7 mouse cellular contexts compared by ENCODE assay signal in genomic region chr17:26950560-26951288, GRCm38 (mm10). TPM values are rescaled to one million over a fixed set of nuclear protein-coding genes. Genes with fewer than 3 reads are reported as not detected.
DNase-seq lines count a peak whose midpoint lies in the region; ATAC-seq and TF ChIP-seq lines count a peak whose summit lies in the region.

No protein-coding gene starts in this region.

- H3K36me3 ChIP-seq in lung, embryonic 14.5 days (ENCODE audit: insufficient read depth): peaks cover 13% of the 10 kb centered on the region; the same call in 1 of the 2 replicates
- H3K36me3 ChIP-seq in forebrain, embryonic 16.5 days (ENCODE audit: control insufficient read depth, insufficient read depth): peaks cover 7% of the 10 kb centered on the region
- peaks cover 13% of the 10 kb centered on the region for H3K36me3 ChIP-seq in limb, embryonic 14.5 days (ENCODE audit: control insufficient read depth, insufficient read depth, low read length)
- H3K36me3 ChIP-seq in stomach, embryonic 14.5 days (ENCODE audit: control insufficient read depth, insufficient read depth, low read length): 0 out of 2 replicates have a peak, but pooled peaks cover 4% of the 10 kb centered on the region

- peaks cover 44% of the 10 kb centered on the region for H3K4me1 ChIP-seq in lung, embryonic 14.5 days (ENCODE audit: insufficient read depth)
- H3K4me1 ChIP-seq in forebrain, embryonic 16.5 days (replicated peaks; ENCODE audit: control insufficient read depth, insufficient read depth, low read length): peaks cover 72% of the 10 kb centered on the region
- H3K4me1 ChIP-seq in limb, embryonic 14.5 days (ENCODE audit: control insufficient read depth, insufficient read depth, low read length): peaks cover 70% of the 10 kb centered on the region
- H3K4me1 ChIP-seq in stomach, embryonic 14.5 days (ENCODE audit: control insufficient read depth, insufficient read depth, low read length): peaks cover 55% of the 10 kb centered on the region

- H3K9ac ChIP-seq in lung, embryonic 14.5 days: peak overlapping the region; percentile 37
- peak overlapping the region; percentile 52 for H3K9ac ChIP-seq in forebrain, embryonic 16.5 days (replicated peaks; ENCODE audit: low read depth, low read length)
- 0 out of 2 replicates have a peak overlapping the region, but pooled peaks have one; percentile 40 for H3K9ac ChIP-seq in limb, embryonic 14.5 days (ENCODE audit: low read depth, low read length, severe bottlenecking)
- H3K9ac ChIP-seq in stomach, embryonic 14.5 days (replicated peaks; ENCODE audit: low read depth, low read length): peak overlapping the region; percentile 10; the same call in 1 of the 2 replicates

- peak overlapping the region; percentile 65; the same call in 1 of the 2 replicates for H3K27ac ChIP-seq in lung, embryonic 14.5 days (ENCODE audit: low read depth)
- H3K27ac ChIP-seq in forebrain, embryonic 16.5 days (ENCODE audit: low read length): peak overlapping the region; percentile 59
- peak overlapping the region; percentile 73 for H3K27ac ChIP-seq in limb, embryonic 14.5 days (replicated peaks; ENCODE audit: low read depth, low read length)
- no peak overlapping the region for H3K27ac ChIP-seq in stomach, embryonic 14.5 days (ENCODE audit: low read length)

- H3K27me3 ChIP-seq in lung, embryonic 14.5 days (ENCODE audit: insufficient read depth, low read length): no peaks in the 10 kb centered on the region
- no peaks in the 10 kb centered on the region for H3K27me3 ChIP-seq in forebrain, embryonic 16.5 days (replicated peaks; ENCODE audit: control insufficient read depth, insufficient read depth, low read length)
- H3K27me3 ChIP-seq in limb, embryonic 14.5 days (ENCODE audit: control insufficient read depth, insufficient read depth, low read length): no peaks in the 10 kb centered on the region
- no peaks in the 10 kb centered on the region for H3K27me3 ChIP-seq in stomach, embryonic 14.5 days (ENCODE audit: control insufficient read depth, insufficient read depth, low read length)

- 19% methylated on average over 7 of the region's 7 CpGs for WGBS in lung, embryonic 14.5 days
- 24% methylated on average over 7 of the region's 7 CpGs for WGBS in forebrain, embryonic 16.5 days
- 26% methylated on average over 7 of the region's 7 CpGs for WGBS in limb, embryonic 14.5 days
- WGBS in stomach, embryonic 14.5 days: 21% methylated on average over 7 of the region's 7 CpGs

- H3K4me3 ChIP-seq in lung, embryonic 14.5 days (ENCODE audit: low read depth, low read length): peak overlapping the region; percentile 38
- H3K4me3 ChIP-seq in forebrain, embryonic 16.5 days (replicated peaks; ENCODE audit: low read length): peak overlapping the region; percentile 41
- peak overlapping the region; percentile 37 for H3K4me3 ChIP-seq in limb, embryonic 14.5 days (replicated peaks; ENCODE audit: low read length)
- H3K4me3 ChIP-seq in stomach, embryonic 14.5 days (ENCODE audit: low read depth, low read length): peak overlapping the region; percentile 23

- no peak for TF ChIP-seq CTCF in lung, embryonic 14.5 days (IDR thresholded peaks at IDR 0.05; ENCODE audit: low read depth)

- DNase-seq in lung, embryonic 14.5 days: no peak
- DNase-seq in lung, postnatal 14 days: no peak
- DNase-seq in limb, embryonic 14.5 days (ENCODE audit: low spot score): no peak
- DNase-seq in cerebellum, adult 9-11 months: no peak
- no peak for DNase-seq in left cerebral cortex, adult 18-20 months (ENCODE audit: low spot score in 2 of 2)

- no peak for ATAC-seq in lung, embryonic 14.5 days (ENCODE audit: insufficient read depth)
- no peak for ATAC-seq in forebrain, embryonic 16.5 days
- ATAC-seq in limb, embryonic 14.5 days (ENCODE audit: low FRiP score, low read depth): no peak
- ATAC-seq in stomach, embryonic 14.5 days (ENCODE audit: insufficient number of reproducible peaks, insufficient read depth, low FRiP score, low read depth): no peak

- H3K4me2 ChIP-seq in lung, embryonic 14.5 days: peak overlapping the region; percentile 77
- peak overlapping the region; percentile 75 for H3K4me2 ChIP-seq in forebrain, embryonic 16.5 days (ENCODE audit: low read length)
- H3K4me2 ChIP-seq in limb, embryonic 14.5 days (replicated peaks; ENCODE audit: low read depth, low read length, severe bottlenecking): peak overlapping the region; percentile 63
- peak overlapping the region; percentile 58 for H3K4me2 ChIP-seq in stomach, embryonic 14.5 days (replicated peaks; ENCODE audit: low read depth, low read length)

- TF ChIP-seq POLR2A in limb, embryonic 14.5 days (IDR thresholded peaks at IDR 0.05; ENCODE audit: borderline replicate concordance, extremely low read depth, insufficient read depth, insufficient read length): no peak

- no peaks in the 10 kb centered on the region for H3K9me3 ChIP-seq in lung, embryonic 14.5 days (ENCODE audit: low read depth, low read length)
- H3K9me3 ChIP-seq in forebrain, embryonic 16.5 days (ENCODE audit: control insufficient read depth, low read length): no peaks in the 10 kb centered on the region
- no peaks in the 10 kb centered on the region for H3K9me3 ChIP-seq in limb, embryonic 14.5 days (ENCODE audit: control insufficient read depth, low read length)
- H3K9me3 ChIP-seq in stomach, embryonic 14.5 days (ENCODE audit: control insufficient read depth, low read depth, low read length): no peaks in the 10 kb centered on the region

RNA-seq across cellular contexts. Expression of gene Syngap1, which starts 9.7 kb away (rescaled TPM):
- polyA plus RNA-seq in lung, embryonic 14.5 days (2014; fragmentation: Nextera tagmentation; extraction: Ambion mirVana): 1.8 and 2.0 TPM in 2 replicates
- 5.4 and 5.8 TPM in 2 replicates for polyA plus RNA-seq in forebrain, embryonic 16.5 days (2015; fragmentation: Nextera tagmentation; extraction: Ambion mirVana)
- 82.4 and 111 TPM in 2 replicates for polyA plus RNA-seq in limb, embryonic 14.5 days (2012; rRNA removed)
- polyA plus RNA-seq in limb, embryonic 14.5 days (2014; fragmentation: Nextera tagmentation; extraction: Ambion mirVana): 2.0 and 2.4 TPM in 2 replicates
- polyA plus RNA-seq in stomach, embryonic 14.5 days (2014; fragmentation: Nextera tagmentation; extraction: Ambion mirVana): 3.0 and 3.3 TPM in 2 replicates
- total RNA-seq in left cerebral cortex, adult 18-20 months (2021): 100 to 1,000 TPM; 348 to 362 TPM

RNA-seq across cellular contexts. Expression of gene Cuta, which starts 11.4 kb away (rescaled TPM):
- polyA plus RNA-seq in lung, embryonic 14.5 days (2014; fragmentation: Nextera tagmentation; extraction: Ambion mirVana): 163 TPM in 2 replicates
- 137 and 138 TPM in 2 replicates for polyA plus RNA-seq in forebrain, embryonic 16.5 days (2015; fragmentation: Nextera tagmentation; extraction: Ambion mirVana)
- polyA plus RNA-seq in limb, embryonic 14.5 days (2012; rRNA removed): 127 and 172 TPM in 2 replicates
- polyA plus RNA-seq in limb, embryonic 14.5 days (2014; fragmentation: Nextera tagmentation; extraction: Ambion mirVana): 146 and 158 TPM in 2 replicates
- 152 and 161 TPM in 2 replicates for polyA plus RNA-seq in stomach, embryonic 14.5 days (2014; fragmentation: Nextera tagmentation; extraction: Ambion mirVana)
- 100 to 1,000 TPM in 1 of 2 experiments, 10 to 100 TPM in 1; 97.8 to 103 TPM for total RNA-seq in left cerebral cortex, adult 18-20 months (2021)

RNA-seq across cellular contexts. Expression of gene Phf1, which starts 17.9 kb away (rescaled TPM):
- 5.1 and 7.5 TPM in 2 replicates for polyA plus RNA-seq in lung, embryonic 14.5 days (2014; fragmentation: Nextera tagmentation; extraction: Ambion mirVana)
- 16.2 and 19.7 TPM in 2 replicates for polyA plus RNA-seq in forebrain, embryonic 16.5 days (2015; fragmentation: Nextera tagmentation; extraction: Ambion mirVana)
- 56.6 and 72.8 TPM in 2 replicates for polyA plus RNA-seq in limb, embryonic 14.5 days (2012; rRNA removed)
- 11.9 and 12.8 TPM in 2 replicates for polyA plus RNA-seq in limb, embryonic 14.5 days (2014; fragmentation: Nextera tagmentation; extraction: Ambion mirVana)
- 8.9 and 9.9 TPM in 2 replicates for polyA plus RNA-seq in stomach, embryonic 14.5 days (2014; fragmentation: Nextera tagmentation; extraction: Ambion mirVana)
- 10 to 100 TPM; 39.5 to 46.7 TPM for total RNA-seq in left cerebral cortex, adult 18-20 months (2021)

RNA-seq across cellular contexts. Expression of gene Zbtb9, which starts 22.2 kb away (rescaled TPM):
- polyA plus RNA-seq in lung, embryonic 14.5 days (2014; fragmentation: Nextera tagmentation; extraction: Ambion mirVana): 13.3 TPM in 2 replicates
- 17.5 and 19.1 TPM in 2 replicates for polyA plus RNA-seq in forebrain, embryonic 16.5 days (2015; fragmentation: Nextera tagmentation; extraction: Ambion mirVana)
- 12.6 and 14.8 TPM in 2 replicates for polyA plus RNA-seq in limb, embryonic 14.5 days (2012; rRNA removed)
- polyA plus RNA-seq in limb, embryonic 14.5 days (2014; fragmentation: Nextera tagmentation; extraction: Ambion mirVana): 10.0 and 10.6 TPM in 2 replicates
- 9.8 and 10.5 TPM in 2 replicates for polyA plus RNA-seq in stomach, embryonic 14.5 days (2014; fragmentation: Nextera tagmentation; extraction: Ambion mirVana)
- 10 to 100 TPM; 16.2 to 16.4 TPM for total RNA-seq in left cerebral cortex, adult 18-20 months (2021)

RNA-seq across cellular contexts. Expression of gene Kifc5b, which starts 33.8 kb away (rescaled TPM):
- 6.3 and 9.6 TPM in 2 replicates for polyA plus RNA-seq in lung, embryonic 14.5 days (2014; fragmentation: Nextera tagmentation; extraction: Ambion mirVana)
- polyA plus RNA-seq in forebrain, embryonic 16.5 days (2015; fragmentation: Nextera tagmentation; extraction: Ambion mirVana): 3.1 and 6.8 TPM in 2 replicates
- polyA plus RNA-seq in limb, embryonic 14.5 days (2012; rRNA removed): 23.7 TPM in 2 replicates
- polyA plus RNA-seq in limb, embryonic 14.5 days (2014; fragmentation: Nextera tagmentation; extraction: Ambion mirVana): 4.9 and 5.9 TPM in 2 replicates
- polyA plus RNA-seq in stomach, embryonic 14.5 days (2014; fragmentation: Nextera tagmentation; extraction: Ambion mirVana): 7.1 and 8.2 TPM in 2 replicates
- 1 to 10 TPM; 3.4 to 3.7 TPM for total RNA-seq in left cerebral cortex, adult 18-20 months (2021)
